In the genomic region with DNA sequence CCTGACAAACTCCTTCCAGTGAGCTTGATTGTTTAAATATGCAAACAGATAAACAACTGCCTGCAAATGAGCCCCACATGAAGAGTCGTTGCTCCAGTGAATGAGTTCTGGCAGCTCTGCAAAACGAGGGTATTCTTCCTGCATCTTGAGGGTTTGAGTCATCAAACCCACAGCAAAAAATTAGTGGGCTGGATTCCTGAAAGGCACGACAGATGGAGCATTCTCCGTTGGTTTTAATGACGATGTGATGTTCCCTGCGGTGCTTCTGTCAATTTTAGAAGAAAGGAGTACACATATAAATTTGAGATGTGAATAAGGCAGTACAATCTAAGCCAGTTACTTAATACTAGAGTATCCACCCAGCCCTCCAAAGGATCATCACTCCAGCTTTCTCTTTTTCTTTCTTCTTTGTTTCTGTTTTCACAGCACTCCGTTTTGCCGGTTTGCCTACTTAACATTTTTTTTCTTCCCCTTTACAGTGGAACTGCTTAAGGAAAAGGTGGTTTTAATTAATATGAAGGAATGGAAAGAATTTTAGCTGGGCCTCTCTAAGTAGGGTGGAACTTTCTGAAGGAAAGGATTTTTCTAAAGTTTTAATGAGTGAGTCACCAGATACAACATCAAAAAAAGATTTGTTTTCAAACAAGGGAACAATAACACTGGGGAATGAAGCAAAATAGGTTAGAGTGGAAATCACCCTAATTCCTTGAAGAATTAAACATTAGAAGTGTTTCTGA, we compare ENCODE assay signal across 7 mouse cellular contexts. TPM values are rescaled to one million over a fixed set of nuclear protein-coding genes. Genes with fewer than 3 reads are reported as not detected.
DNase-seq lines count a peak whose midpoint lies in the region; TF ChIP-seq lines count a peak whose summit lies in the region.

No protein-coding gene starts in this region.

- no peak for TF ChIP-seq CTCF in brain, embryonic 14.5 days (IDR thresholded peaks at IDR 0.05; ENCODE audit: borderline replicate concordance, extremely low read depth, insufficient read depth, insufficient read length)

- TF ChIP-seq POLR2A in brain, embryonic 14.5 days (IDR thresholded peaks at IDR 0.05; ENCODE audit: borderline replicate concordance, extremely low read depth, insufficient read depth, insufficient read length, poor library complexity, severe bottlenecking), result no peak

- intact Hi-C loops in left cerebral cortex, postnatal 14 days (cut with DNase I), result loop anchor here (10.0 kb wide), 1 partner anchor 1010 kb away; no protein-coding TSS in a partner anchor

- peak; percentile 89 for DNase-seq in brain, embryonic 14.5 days (ENCODE audit: low read depth)
- peak; percentile 41 for DNase-seq in cerebellum, adult 8-10 months
- peak; percentile 34 for DNase-seq in forelimb bud, embryonic 11.5 days (ENCODE audit: low read depth, low spot score)
- DNase-seq in left cerebral cortex, postnatal 14 days (ENCODE audit: low spot score in 2 of 2), result peak; percentile 64 to 71
- peak; percentile 45 to 63 for DNase-seq in right cerebral cortex, postnatal 10 days (ENCODE audit: low spot score in 2 of 2)
- DNase-seq in gastrocnemius, postnatal 10 days, result no peak
- no peak for DNase-seq in c-Kit-positive CD71-positive TER-119-positive erythroid progenitor cells, embryonic 14.5 days (ENCODE audit: low spot score)

RNA-seq across cellular contexts. Expression of a gene that starts 1.1 kb away (rescaled TPM):
- 0.26 and 0.53 TPM in 2 replicates for polyA plus RNA-seq in brain, embryonic 14.5 days (2012; rRNA removed)
- 1 to 10 TPM; 2.1 to 3.2 TPM for total RNA-seq in left cerebral cortex, postnatal 14 days (2021)
- total RNA-seq in gastrocnemius, postnatal 10 days (2021), result 1 to 10 TPM; 2.0 to 2.3 TPM

Comparison
In these comparisons a context has a peak if more than half of its experiments do, and no peak if none do; other contexts are left out.
1. DNase-seq: peak in brain, embryonic 14.5 days (single experiment), cerebellum, adult 8-10 months (single experiment), forelimb bud, embryonic 11.5 days (single experiment), left cerebral cortex, postnatal 14 days (2 of 2) and right cerebral cortex, postnatal 10 days (2 of 2); none in gastrocnemius, postnatal 10 days (single experiment) and c-Kit-positive CD71-positive TER-119-positive erythroid progenitor cells, embryonic 14.5 days (single experiment).